28 mouse cellular contexts compared by ENCODE assay signal in the genomic region with DNA sequence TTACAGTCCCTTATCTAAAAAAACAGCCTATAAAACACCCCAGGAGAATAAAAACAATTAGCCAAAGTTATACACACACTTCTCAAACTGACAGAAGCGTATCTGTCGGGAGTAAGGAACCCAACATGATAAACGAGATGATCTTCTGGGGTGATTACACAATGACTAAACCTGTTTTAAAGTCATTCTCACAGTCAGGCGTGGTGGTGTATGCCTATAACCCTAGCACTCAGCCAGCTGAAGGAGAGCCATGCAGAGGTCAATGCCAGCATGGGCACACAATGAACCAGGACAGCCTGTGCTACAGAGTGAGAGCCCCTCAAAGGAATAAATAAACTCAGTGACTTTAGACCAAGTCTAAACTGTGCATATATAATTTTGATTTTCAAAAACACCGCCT.
"Had no signal": no experiment of that assay in that cellular context is flagged by ENCODE, and none has a peak within 500 bp of the region (broad histone marks: within the 10 kb centered on the region; RNA-seq: fewer than 3 reads in every experiment).

No protein-coding gene starts in this region.

- H3K9me3 ChIP-seq: embryonic facial prominence, embryonic 10.5 days; embryonic facial prominence, embryonic 12.5 days; embryonic facial prominence, embryonic 13.5 days; embryonic facial prominence, embryonic 15.5 days; forebrain, embryonic 10.5 days; forebrain, embryonic 12.5 days; forebrain, embryonic 13.5 days; forebrain, embryonic 15.5 days had no signal

- ATAC-seq: forebrain, embryonic 13.5 days; forebrain, embryonic 14.5 days; forebrain, embryonic 15.5 days; forebrain, embryonic 16.5 days; forebrain, postnatal 0 days had no signal

- H3K27me3 ChIP-seq: embryonic facial prominence, embryonic 12.5 days; embryonic facial prominence, embryonic 13.5 days; embryonic facial prominence, embryonic 15.5 days; forebrain, embryonic 12.5 days; forebrain, embryonic 13.5 days; forebrain, embryonic 15.5 days had no signal

- H3K9ac ChIP-seq: embryonic facial prominence, embryonic 12.5 days; embryonic facial prominence, embryonic 13.5 days; embryonic facial prominence, embryonic 15.5 days; forebrain, embryonic 12.5 days; forebrain, embryonic 13.5 days; forebrain, embryonic 15.5 days; forebrain, postnatal 0 days had no signal

- H3K27ac ChIP-seq: embryonic facial prominence, embryonic 10.5 days; embryonic facial prominence, embryonic 12.5 days; embryonic facial prominence, embryonic 13.5 days; embryonic facial prominence, embryonic 15.5 days; forebrain, embryonic 10.5 days; forebrain, embryonic 12.5 days; forebrain, embryonic 13.5 days; forebrain, embryonic 15.5 days; gastrocnemius, adult 2 months; heart, adult 2 months had no signal

- H3K4me3 ChIP-seq: embryonic facial prominence, embryonic 10.5 days; embryonic facial prominence, embryonic 12.5 days; embryonic facial prominence, embryonic 13.5 days; embryonic facial prominence, embryonic 15.5 days; erythroblast, embryonic 14.5 days; forebrain, embryonic 10.5 days; forebrain, embryonic 12.5 days; forebrain, embryonic 13.5 days; forebrain, embryonic 15.5 days; gastrocnemius, adult 2 months; heart, adult 2 months had no signal

- H3K4me1 ChIP-seq: forebrain, embryonic 10.5 days; forebrain, embryonic 12.5 days; forebrain, embryonic 13.5 days had no signal

- DNase-seq: cerebellum, adult 8-10 months; cerebellum, adult 9-10 months; cerebellum, adult 9-11 months; cerebellum, postnatal 10 days; cerebellum, postnatal 14 days; cerebellum, postnatal 25 days; cerebellum, postnatal 36 days; embryo, embryonic 11 days; forebrain, postnatal 0 days; gastrocnemius, adult 2 months; gastrocnemius, postnatal 10 days; gastrocnemius, postnatal 14 days; gastrocnemius, postnatal 25 days; gastrocnemius, postnatal 36 days; heart, adult 11 months; heart, adult 18-20 months; heart, adult 2 months had no signal

- H3K4me2 ChIP-seq: embryonic facial prominence, embryonic 12.5 days; embryonic facial prominence, embryonic 13.5 days; embryonic facial prominence, embryonic 15.5 days; forebrain, embryonic 12.5 days; forebrain, embryonic 13.5 days; forebrain, embryonic 15.5 days had no signal
